Mouse (Mus musculus) liver, embryonic 14 days (tissue): Measurements from ENCODE around the gene Lmbrd1. TPM values are rescaled to one million over a fixed set of nuclear protein-coding genes. Genes with fewer than 3 reads are reported as not detected.

Source experiments
- polyA plus RNA-seq: library from polyadenylated mRNA; depleted of rRNA; stranded (reverse); fragments of >200 nt; gene quantifications from 2 replicates; pipeline ENCODE4 v1.2.3, GENCODE M21; 2012; rRNA removed

Gene Lmbrd1
- polyA plus RNA-seq: 5.1 and 6.6 TPM in 2 replicates

DNA sequence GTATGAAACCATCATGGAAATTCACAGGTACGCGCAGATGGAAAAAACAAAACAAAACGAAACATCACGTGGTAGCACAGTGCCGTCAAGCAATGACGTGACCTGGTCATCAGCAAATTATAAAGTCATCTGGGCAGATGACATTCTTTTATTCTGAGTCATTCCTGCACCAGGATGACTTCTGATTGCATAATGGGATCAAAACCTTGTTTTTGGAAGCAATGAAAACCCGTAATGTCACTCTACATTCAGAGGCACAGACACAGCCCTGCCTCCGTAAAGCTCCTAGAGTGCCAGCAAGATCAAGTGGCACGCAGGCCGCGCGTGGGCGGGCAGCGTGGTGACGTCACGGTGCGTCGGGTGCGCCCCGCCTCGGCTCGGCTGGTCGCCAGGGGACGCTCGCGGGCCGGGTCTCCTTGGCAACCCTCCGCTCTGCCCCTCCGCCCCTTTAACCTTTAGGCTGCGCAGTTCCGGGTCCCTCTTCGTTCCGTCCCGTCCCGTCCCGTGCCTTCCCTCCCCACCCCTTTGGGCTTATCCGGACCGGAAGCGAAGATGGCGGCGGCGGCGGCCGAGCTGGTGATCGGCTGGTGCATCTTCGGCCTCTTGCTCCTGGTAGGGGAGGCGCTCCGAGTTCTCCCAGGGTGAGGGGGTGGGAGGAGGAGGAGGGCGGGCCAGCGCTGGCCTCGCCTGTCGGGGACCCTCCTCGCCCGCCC, at the start of gene Lmbrd1:
Lmbrd1 (plus strand) TSS at position 426 of the 713 bp plus-strand sequence.

Other genes starting within 250 kb of the Lmbrd1 start
- gene Col19a1, start 91.2 kb upstream of the Lmbrd1 start, polyA plus RNA-seq: 0.01 TPM in 1 of 2 replicates, not detected in the other